Mouse (Mus musculus): ENCODE measurements around the gene Hoxa7.

- TF ChIP-seq MAZ (IDR thresholded peaks at IDR 0.05; ENCODE audit: low read depth, low read length) (no peak), POLR2A (IDR thresholded peaks at IDR 0.05; ENCODE audit: control insufficient read depth in 1 of 2, insufficient read depth in 1 of 2, low read depth in 1 of 2, low read length in 2 of 2, poor library complexity in 1 of 2) (no peak), CTCF (IDR thresholded peaks at IDR 0.05 in 2 of 3, conservative IDR thresholded peaks at IDR 0.05 in 1 of 3; ENCODE audit: control insufficient read depth in 1 of 3, insufficient read depth in 1 of 3, low read depth in 2 of 3, low read length in 3 of 3, poor library complexity in 1 of 3, severe bottlenecking in 1 of 3) (no peak), MAX (IDR thresholded peaks at IDR 0.05; ENCODE audit: low read length) (no peak), POLR2AphosphoS5 (IDR thresholded peaks at IDR 0.05; ENCODE audit: borderline replicate concordance, low read depth, low read length) (no peak), RAD21 (IDR thresholded peaks at IDR 0.05; ENCODE audit: low read depth, low read length) (no peak), CHD1 (IDR thresholded peaks at IDR 0.05; ENCODE audit: low read depth, low read length) (no peak), ELF1 (IDR thresholded peaks at IDR 0.05; ENCODE audit: low read depth, low read length) (no peak), NRF1 (IDR thresholded peaks at IDR 0.05; ENCODE audit: insufficient read depth, low read depth, low read length, poor library complexity, severe bottlenecking) (no peak), BHLHE40 (IDR thresholded peaks at IDR 0.05; ENCODE audit: borderline replicate concordance, low read depth, low read length) (no peak), EP300 (IDR thresholded peaks at IDR 0.05; ENCODE audit: low read depth in 1 of 2, low read length in 2 of 2) (no peak), ZC3H11A (IDR thresholded peaks at IDR 0.05; ENCODE audit: low read depth, low read length) (no peak), USF1 (IDR thresholded peaks at IDR 0.05; ENCODE audit: low read depth, low read length) (no peak), ETS1 (IDR thresholded peaks at IDR 0.05; ENCODE audit: low read depth, low read length) (no peak)
Observed at GRCm38 (mm10) chr6:52170898-52171223, 50.8 kb downstream of the Hoxa7 start.
